Mouse (Mus musculus) adrenal gland, postnatal 25 days (tissue): ENCODE data around the gene Syt2. TPM values are rescaled to one million over a fixed set of nuclear protein-coding genes. Genes with fewer than 3 reads are reported as not detected.
A peak's percentile ranks its signal among the peaks of the same experiment; 100 is the strongest.

Experiments
- DNase-seq: peaks from one replicate; pipeline ENCODE4 v3.0.0; 2021; ENCODE audit warnings: mixed read lengths
- total RNA-seq: library from RNA; stranded (reverse); gene quantifications from 2 replicates; pipeline ENCODE4 v1.2.3, GENCODE M21; 2021

Gene Syt2
- total RNA-seq, 1 experiment from 2014 or later, result 0.18 TPM

- no peak for DNase-seq
These were observed 126.8 kb downstream of the Syt2 start for GRCm38 (mm10) chr1:134773256-134773655.

- DNase-seq, result no peak
These were observed 127.8 kb downstream of the Syt2 start for GRCm38 (mm10) chr1:134774247-134774646.

- DNase-seq, result peak; percentile 24
These were observed 128.3 kb downstream of the Syt2 start for GRCm38 (mm10) chr1:134774728-134775287.

GRCm38 (mm10) chr1:134775631-134776030 lies 129.2 kb downstream of the Syt2 start:
- DNase-seq, result no peak

GRCm38 (mm10) chr1:134777201-134777885 lies 130.9 kb downstream of the Syt2 start:
- no peak for DNase-seq

GRCm38 (mm10) chr1:134777936-134778548 lies 131.6 kb downstream of the Syt2 start:
- DNase-seq, result no peak

GRCm38 (mm10) chr1:134782797-134783196 lies 136.3 kb downstream of the Syt2 start:
- DNase-seq, result no peak

- DNase-seq, result no peak
These were observed 137.5 kb downstream of the Syt2 start for GRCm38 (mm10) chr1:134783958-134784357.

GRCm38 (mm10) chr1:134784481-134784880 lies 138.0 kb downstream of the Syt2 start:
- DNase-seq, result no peak

GRCm38 (mm10) chr1:134784911-134785310 lies 138.4 kb downstream of the Syt2 start:
- DNase-seq, result no peak

- no peak for DNase-seq
These were observed 141.6 kb downstream of the Syt2 start for GRCm38 (mm10) chr1:134788096-134788495.

- DNase-seq, result no peak
These were observed 144.4 kb downstream of the Syt2 start for GRCm38 (mm10) chr1:134790716-134791439.

- DNase-seq, result no peak
These were observed 145.0 kb downstream of the Syt2 start for GRCm38 (mm10) chr1:134791456-134791855.

- no peak for DNase-seq
These were observed 149.6 kb downstream of the Syt2 start for GRCm38 (mm10) chr1:134796076-134796475.

- DNase-seq, result no peak
These were observed 150.1 kb downstream of the Syt2 start for GRCm38 (mm10) chr1:134796536-134796935.

- no peak for DNase-seq
These were observed 155.3 kb downstream of the Syt2 start for GRCm38 (mm10) chr1:134801758-134802157.

GRCm38 (mm10) chr1:134803286-134804117 lies 157.0 kb downstream of the Syt2 start:
- DNase-seq, result peak; percentile 61

GRCm38 (mm10) chr1:134804373-134804772 lies 157.9 kb downstream of the Syt2 start:
- DNase-seq, result no peak

- DNase-seq, result no peak
These were observed 159.0 kb downstream of the Syt2 start for GRCm38 (mm10) chr1:134805471-134805870.
